Mouse (Mus musculus) olfactory bulb, adult 2 months (tissue): ENCODE measurements around the gene Gls.

Experiments
- CTCF ChIP-seq: fragments of 200-500 bp; IDR thresholded peaks from 2 replicates; pipeline ENCODE4 v1.5.1; 2012; ENCODE audit warnings: low read depth, mild to moderate bottlenecking, low read length, moderate library complexity; ENCODE audit not compliant: insufficient read depth
- POLR2A ChIP-seq: fragments of 200-500 bp; IDR thresholded peaks from 2 replicates; pipeline ENCODE4 v1.6.1; 2012; ENCODE audit warnings: mild to moderate bottlenecking, low read depth, low read length, moderate library complexity; ENCODE audit not compliant: insufficient read depth

DNA sequence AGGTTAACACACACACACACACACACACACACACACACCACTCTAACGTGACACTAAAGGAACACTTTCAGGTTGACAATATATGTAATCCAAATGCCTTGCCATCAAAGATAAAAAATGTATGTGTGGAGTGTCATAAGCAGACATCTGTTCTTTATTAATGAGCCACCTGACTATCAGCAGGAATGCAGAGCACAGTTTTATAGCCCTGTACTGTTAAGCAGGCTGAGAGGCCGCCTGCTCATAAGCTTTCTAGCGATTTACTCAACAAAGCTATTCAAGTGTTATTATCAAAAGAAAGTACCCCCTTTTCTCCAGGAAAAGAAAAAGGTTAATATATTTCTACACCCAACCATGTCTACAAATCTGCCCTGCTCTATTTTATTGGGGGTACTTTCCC lies 57.0 kb downstream of the Gls start:
- TF ChIP-seq POLR2A (no peak), CTCF (no peak)
